Mouse (Mus musculus): ENCODE data around the gene Vmn1r183.
"Not testable (repeated sequence)": the region's sequence is repeated elsewhere in the genome, so short reads cannot be mapped to it uniquely, and the experiment has no call there.

The Vmn1r183 gene

DNA sequence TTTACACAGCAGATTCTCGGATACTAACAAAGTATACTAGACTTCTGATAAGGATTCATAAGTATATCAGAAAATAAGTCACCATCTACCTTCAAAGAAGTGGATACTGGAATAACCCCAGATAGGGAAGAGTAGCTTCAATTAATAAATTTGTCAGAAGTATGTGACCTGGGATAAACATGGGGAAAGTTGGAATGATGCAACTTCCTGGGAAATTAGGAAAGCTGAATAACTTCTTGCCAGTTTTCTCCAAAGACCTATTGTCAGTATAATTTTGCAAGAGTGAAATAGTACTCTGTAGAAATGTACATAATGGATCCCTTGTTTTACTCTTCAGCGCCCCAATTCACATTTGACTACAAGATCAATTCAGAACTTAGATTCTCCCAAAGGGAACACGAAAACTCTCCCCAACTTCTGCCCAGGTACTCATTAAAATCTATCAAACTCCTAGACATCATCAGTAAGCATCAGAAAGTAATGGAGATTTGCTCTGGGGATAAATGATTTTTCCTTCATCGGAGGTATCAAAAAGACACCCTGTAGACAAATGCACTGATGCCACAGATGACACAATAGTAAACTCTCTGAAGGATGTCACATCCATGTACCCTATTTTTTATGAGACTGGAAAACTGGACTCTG lies at the start of gene Vmn1r183:
TSS of gene Vmn1r183 (plus strand) at position 595 of the 645 bp plus-strand sequence.
- no peak for DNase-seq

DNA sequence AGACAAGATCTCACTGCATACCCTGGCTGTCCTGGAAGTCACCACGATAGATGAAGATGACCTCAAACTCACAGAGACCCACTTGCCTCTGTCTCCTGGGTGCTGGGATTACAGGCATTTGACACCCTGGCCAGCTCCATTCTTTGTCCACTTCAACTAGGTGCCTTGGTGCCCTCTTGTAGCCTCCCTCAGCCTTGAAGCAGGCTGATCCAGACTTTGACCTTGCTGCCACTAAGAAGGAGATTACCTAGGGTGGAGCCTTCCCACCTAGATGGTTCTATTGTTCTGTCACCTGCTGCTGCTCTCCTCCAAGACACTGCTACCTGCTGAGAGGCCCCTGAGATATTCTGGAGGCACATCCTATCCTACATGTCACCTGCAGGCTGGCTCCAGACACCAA lies 21.4 kb downstream of the Vmn1r183 start:
- DNase-seq = not testable (repeated sequence)

DNA sequence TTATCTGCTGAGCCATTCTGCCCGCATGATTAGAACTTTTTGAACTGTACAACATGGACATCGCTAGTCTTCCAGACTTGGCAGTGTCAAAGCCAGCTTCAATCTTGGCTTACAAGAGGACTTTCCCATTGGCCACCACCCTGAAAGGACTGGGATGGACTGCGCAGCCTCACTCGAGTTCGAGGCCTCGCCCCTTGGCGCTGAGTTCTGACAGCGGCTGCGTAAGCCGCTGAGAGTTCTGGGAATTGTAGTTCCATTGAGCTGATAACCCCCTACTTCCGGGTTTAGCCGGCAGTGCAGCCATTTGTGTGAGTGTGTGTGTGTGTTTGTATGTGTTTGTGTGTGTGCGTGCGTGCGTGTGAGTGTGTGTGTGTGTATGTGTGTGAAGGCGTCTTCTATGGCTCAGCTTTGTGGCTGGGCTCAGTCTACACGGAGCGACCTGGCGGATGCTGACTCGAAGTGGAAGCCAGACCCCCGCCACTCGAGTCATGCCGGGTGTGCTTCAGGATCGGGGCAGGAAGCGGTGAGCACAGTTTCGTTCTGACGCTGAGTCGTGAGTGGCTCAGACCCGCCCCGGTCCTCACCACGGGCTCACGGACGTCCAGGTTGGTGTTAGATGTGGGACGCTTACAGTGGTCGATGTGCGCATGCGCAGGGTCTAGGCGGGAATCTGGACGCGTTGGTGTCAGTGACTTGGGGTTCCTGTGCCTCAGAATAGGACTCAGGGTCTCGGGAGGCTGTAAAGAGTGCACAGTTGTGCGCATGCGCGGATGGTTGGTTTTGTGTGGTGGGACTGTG lies 28.8 kb downstream of the Vmn1r183 start, which contains the start of gene Zfp180:
TSS of gene Zfp180 (plus strand) at position 291 of the 798 bp plus-strand sequence.
- DNase-seq = peak; percentile 98

DNA sequence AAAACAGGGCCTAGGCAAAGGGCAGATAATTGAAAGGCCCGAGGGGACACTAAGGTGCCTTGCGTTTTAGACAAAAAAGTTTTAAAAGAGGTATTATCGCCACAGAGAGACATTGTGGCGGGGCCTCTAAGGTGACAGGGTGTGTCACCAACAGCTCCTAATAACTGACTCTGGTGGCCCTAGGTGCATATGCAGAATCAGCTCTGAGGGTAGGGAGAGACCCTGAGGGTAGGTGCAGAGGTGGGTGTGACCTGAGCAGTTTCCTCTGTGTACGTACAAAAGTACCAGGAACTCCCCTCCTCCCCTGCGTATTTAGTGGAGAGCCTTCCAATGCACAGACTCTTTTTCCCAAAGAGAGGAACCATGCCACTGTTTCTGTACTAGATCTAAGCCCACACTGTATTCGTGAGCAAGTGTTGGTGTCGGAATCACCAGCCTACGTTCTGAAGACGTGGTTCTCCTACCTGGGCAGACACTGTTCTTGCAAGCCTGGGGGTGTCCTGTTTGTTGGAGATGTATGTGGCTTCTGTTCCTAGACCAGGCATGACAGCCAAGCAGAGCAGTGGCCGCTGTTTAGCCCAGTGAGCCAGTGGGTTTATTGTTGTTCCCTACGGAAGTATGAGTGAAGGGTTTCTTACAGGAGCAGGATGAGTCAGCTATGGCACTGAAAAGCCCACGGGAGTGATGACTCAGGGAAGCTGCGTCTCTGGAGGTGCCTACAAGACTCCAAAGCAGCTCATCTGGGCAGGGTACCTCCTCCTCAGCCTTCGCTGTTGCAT lies 29.6 kb downstream of the Vmn1r183 start:
- no peak for DNase-seq

DNA sequence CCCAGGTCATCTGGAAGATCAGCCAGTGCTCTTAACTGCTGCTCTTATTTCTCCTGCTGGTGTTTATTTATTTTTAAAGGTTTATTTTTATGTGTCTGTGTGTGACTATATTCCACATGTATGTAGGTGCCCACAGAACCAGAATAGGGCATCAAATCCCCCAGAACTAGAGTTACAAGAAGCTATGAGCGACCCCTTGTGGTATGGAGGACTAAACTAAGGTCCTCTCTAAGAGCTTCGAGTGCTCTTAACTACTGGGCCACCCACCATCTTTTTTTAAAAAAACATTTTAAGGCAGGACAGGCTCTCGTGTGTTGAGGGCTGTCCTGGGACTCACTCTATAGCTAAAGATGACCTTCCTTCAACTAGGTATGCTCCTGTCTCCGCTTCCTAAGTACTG lies 33.8 kb downstream of the Vmn1r183 start:
- DNase-seq = no peak

DNA sequence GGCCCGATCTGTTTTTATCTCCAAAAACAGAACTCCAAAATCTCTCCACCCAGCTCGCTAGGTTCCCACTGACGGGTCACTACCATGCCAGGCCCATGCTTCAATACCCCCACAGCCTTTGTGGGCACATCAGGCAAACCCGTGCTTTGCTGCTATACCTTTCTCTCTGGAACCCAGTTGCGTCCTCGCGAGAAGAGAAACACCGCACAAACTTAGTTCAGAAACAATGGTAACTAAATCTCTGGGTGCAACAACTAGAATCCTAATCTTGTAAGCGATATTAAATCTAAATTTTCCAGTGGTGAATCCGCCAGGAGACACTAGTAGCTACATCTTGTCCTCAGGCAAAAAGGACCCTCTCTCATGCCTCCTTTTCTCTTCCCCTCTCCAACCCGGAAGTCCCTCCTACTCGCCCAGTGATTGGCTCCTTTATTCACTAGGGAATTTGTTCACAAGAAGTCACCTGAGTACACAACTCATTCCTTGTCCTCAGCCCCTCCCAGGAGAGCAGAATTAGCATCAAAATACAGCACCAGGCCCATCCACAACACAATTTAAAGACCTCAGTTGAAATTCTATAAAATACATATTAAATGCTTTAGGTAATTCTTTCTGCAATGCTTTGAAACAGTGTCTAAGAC lies 34.6 kb downstream of the Vmn1r183 start:
- DNase-seq = no peak

DNA sequence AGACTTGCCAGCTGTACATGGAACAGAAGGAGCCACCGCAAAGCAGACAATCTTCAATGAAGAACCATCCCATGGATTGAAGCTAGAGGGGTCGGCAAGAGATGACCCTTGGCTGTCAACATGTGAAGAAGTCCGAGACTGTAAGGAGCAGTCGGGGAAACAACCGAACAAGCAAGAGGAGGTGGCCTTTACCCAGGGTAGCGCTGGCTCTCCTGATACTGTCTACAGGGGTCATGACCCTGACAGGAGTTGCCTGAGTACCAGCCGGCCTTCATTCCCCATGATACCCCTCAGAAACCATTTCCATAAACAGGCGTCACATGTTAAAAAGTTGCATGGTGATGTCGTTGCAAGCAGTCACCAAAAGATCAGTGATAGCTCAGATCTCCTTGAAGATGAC lies 51.3 kb downstream of the Vmn1r183 start:
- no peak for DNase-seq

DNA sequence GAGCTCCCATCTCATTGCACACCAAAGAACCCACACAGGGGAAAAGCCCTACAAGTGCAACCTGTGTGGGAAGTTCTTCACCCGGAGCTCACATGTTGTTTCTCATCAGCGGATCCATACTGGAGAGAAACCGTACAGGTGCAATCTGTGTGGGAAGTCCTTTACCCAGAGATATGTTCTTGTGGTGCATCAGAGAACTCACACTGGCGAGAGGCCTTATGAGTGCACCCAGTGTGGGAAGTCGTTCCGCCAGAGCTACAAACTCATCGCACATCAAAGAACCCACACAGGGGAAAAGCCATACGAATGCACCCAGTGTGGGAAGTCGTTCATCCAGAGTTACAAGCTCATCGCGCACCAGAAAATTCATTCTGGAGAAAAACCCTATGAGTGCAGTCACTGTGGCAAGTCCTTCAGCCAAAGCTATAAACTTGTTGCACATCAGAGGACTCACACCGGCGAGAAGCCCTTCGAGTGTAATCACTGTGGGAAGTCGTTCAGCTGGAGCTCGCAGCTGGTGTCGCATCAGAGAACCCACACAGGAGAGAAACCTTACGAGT lies 52.2 kb downstream of the Vmn1r183 start:
- no peak for DNase-seq

DNA sequence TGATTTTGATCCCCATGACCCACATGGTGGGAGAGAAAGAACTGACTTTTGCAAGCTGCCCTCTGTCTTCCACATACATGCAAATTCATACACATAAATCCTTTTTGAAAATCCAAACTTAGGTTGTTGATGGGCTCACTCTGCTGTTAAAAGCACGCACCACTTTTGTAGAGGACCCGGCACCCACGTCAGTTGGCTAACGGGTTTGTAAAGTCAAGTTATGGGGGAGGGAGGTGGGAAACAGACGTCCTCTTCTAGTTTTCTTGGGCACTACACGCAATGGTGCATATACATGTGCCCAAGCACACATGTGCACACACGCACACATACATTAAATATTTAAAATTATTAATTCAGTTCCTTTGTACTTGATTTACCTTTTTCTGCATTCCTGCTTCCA lies 57.8 kb downstream of the Vmn1r183 start:
- DNase-seq = no peak

DNA sequence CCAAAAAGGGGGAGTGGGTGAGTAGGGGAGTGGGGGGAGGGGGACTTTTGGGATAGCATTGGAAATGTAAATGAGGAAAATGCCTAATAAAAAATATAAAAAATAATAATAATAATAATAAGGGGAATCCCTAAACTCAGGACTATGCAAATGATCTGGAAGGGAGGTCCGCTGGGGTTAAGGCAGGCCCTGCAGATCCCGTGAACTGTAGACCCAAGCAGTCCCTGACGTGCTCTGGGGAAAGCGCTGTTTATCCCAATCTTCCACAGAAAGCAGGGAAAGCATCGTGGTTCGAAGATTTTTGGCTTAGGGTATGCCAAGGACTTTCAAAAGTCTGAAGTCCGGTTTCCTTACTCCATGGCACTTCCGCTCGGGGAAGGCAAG lies 58.7 kb downstream of the Vmn1r183 start:
- DNase-seq = no peak

DNA sequence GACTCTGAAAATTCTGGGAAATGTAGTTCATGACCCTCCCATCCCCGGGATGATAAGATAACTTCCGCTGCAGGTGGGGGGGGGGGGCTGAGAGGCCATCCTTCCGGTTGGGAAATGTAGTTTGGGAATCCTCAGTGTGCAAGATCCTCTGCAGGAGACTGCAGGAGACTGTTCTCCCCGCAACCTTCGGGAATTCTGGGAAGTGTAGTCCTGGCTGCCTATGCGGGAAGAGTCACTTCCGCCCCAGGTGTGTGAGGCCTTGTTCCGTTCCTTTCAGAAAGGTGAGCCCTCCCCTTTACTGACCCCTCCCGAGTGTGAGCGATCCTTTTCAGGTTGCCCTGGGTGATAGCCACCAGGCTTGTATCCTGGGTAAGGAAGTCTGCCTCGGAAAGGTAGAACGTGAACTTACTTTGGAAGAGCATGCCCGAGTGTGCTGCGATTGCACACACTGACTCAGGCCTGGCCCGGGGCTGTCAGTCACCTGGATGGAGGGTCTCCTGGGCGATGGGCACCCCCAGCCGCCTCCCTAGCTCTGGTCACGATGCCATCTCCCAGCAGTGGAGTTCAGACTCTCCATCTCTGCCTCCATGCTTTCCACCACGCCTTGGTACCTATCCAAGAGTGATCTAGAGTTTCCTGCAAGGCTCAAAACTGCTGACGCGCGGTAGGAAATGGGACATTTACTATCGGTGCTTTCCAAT lies 59.3 kb downstream of the Vmn1r183 start, which contains the start of gene Zfp112:
TSS of gene Zfp112 (plus strand) at position 159 of the 701 bp plus-strand sequence.
- peak; percentile 91 for DNase-seq

DNA sequence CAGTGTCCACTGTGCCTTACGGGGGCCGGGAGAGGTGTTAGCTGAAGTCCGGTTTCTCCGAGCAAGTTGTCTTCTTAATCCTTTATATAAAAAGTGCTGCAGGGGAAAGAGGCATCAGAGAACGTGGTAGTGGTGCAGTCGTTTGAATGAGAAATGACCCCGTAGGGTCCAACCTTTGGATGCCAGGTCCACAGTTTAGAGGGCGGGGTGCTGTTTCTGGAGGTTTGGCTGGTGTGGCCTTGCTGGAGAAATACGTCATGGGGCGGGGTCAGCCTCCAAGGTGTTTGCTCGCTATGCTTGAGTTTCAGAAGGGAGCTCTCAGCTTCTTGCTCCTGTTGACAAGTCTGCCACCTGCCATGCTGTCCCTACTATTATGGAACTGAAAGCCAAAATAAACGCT lies 59.9 kb downstream of the Vmn1r183 start:
- DNase-seq = peak; percentile 86
